Mouse (Mus musculus) natural killer cell, adult 2 months (primary cell): Measurements from ENCODE around the gene Slc16a3.

Experiments
- DNase-seq, 2 experiments: peaks; one replicate each; pipeline ENCODE4 v3.0.0; 2022; ENCODE audit warnings: low spot score in 2 of 2

Gene Slc16a3

DNA sequence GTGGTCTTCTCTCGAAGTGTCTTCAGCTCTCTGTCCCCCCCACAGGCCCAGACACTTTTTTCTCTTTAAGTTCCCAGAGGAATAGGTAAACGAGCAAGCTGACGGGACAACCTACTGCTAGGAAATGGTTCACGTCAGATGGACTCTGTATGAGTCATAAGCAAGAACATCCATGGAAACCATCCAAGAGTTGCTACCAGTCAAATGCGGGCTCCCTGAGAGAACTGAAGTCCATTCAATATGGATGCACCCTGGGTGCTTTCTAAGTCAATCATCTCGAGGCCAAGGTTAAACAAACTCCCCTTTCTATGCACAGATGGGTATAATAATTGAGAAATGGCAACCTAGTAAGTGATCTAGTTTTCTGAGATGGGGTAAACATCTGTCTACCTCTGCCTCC, 25.0 kb downstream of the Slc16a3 start:
- DNase-seq = no peak

- DNase-seq = no peak
These were observed 31.6 kb downstream of the Slc16a3 start for GRCm38 (mm10) chr11:120979711-120980426.

DNA sequence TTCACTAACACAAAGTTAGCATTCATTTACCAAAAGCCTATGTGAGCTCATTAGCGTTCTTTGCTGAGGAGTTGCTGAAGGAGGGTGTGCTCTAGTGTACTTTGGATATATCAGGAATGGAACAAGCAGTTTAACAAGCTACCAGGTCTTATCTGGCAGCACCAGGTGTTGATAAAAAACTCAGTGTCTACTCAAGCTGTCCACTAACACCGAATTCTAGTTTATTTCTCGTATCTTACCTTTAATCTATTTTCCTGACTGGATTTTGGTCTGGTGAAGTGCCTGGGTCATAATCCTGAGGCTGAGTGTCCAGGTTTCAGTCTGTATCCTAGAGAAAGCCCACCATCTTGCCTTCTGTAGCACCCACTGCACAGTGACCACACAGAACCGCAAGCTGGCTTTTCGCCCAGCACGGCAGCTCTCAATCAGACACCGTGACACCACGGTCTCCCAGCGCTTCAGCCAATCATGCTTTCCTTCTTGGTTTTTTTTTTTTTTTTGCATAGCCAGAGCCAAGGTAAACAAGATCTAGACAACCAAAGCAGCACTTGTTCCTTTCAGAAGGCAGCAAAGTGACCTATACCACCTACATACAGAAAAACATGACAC, 32.3 kb downstream of the Slc16a3 start:
- no peak for DNase-seq

DNA sequence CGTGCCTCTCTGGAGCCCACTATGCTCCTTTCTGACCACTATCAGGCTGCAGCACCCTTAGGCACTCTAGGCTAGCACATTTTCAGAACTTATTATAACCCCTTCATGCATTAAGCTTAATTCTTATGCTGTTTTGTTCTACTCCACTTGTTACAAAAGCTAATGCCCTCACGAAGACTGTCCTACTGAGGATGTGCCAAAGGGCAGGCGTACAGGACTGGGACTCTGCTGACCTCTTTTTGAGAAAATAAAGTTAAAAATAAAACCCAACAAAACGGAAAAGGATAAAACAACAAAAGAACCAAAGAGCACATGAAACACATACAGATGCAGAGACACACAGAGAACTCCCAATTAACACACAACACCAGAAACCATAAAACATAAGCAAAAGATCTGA, 33.4 kb downstream of the Slc16a3 start:
- no peak for DNase-seq

DNA sequence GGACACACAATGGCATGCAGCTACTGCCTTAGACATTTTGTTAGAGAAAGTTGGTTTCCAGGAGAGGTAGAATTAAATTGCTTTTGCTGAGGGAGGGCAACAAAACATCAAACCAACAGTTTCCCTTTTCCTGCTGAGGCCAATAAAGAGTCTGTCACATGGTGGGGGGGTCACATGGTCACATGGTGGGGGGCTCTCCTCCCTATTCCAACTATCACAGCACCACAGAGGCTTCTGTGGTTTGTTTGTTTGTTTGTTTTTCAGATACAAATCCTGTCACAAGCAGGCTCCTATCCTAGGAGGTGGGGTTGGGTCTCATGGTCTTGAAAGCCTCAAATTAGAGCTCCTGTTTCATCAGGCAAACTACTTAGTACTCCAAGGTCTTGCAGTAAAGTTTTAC, 34.2 kb downstream of the Slc16a3 start:
- no peak for DNase-seq

DNA sequence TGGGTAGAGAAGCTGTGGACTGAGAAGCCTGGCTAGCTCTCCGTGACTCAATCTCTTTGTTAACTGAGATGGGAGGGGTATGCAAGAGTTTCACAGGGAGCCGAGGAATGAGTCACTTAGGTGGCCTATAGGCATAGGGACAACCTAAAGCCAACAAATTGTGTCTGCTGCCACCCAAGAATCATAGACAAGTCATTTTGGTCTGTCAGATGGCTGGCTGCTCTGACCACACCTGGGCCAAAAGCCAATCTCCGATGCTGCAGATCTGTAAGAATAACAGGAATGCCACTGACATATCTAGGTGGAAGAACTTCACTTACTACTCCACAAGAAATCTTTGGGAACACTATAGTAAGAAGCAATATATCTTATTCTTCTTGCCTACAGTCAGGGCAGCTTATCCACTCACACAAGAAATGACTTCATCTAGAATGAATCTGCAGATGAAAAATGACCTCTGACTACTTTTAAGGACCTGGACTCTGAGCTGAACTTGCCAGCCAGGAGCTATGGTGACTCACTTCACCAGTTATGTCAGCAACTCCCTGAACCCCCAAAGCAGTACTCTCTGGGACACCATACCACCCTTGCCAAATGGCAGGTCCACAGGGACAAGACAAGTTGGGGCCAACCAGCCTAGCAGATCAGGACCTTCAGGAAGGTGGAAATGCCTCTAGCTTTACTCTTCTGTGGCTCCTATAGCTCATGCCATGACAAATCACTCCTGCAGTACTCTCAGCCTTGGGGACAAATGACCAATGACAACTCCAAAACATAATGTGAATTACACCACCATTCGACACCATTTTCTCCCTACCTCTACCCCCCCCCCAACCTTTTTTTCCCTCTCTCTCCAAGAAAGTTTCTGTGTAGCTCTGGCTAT, 36.4 kb downstream of the Slc16a3 start:
- no peak for DNase-seq

DNA sequence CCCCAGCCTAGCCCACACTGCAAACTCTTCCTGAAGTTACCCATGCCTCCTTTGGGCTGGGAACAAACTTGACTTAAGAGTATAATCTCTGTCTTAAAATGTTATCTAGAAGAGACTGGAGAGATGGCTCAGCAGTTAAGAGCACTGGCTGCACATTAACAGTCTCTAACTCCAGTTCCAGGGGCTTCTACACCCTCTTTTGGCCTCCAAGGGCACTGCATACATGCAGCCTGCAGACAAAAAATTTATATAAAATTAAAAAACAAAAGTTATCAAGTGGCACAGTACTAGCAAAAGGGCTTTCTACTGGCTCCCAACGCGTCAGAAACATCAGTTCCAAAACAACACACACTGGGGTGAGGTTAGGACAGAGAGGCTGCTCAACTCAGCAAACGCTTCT, 39.3 kb downstream of the Slc16a3 start:
- no peak for DNase-seq

DNA sequence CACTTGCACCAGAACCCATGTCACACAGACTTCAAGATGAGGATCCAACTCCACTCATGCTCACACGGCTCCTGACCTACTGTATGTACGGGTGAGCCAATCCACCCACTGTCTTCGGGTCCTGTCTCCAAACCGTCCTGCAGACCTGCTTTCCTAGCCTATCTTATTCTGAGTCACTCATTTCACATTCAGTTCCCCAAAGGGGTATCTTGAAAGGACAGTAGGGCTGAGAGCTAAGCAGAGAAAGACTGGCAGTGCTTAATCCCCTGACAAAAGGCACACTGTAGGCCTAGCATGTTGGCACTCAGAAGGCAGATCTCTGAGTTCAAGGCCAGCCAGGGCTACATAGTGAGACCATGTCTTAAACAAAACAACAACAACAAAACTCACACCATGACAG, 40.1 kb downstream of the Slc16a3 start:
- DNase-seq = no peak

- DNase-seq = no peak
These were observed 41.2 kb downstream of the Slc16a3 start for GRCm38 (mm10) chr11:120989523-120989922.

DNA sequence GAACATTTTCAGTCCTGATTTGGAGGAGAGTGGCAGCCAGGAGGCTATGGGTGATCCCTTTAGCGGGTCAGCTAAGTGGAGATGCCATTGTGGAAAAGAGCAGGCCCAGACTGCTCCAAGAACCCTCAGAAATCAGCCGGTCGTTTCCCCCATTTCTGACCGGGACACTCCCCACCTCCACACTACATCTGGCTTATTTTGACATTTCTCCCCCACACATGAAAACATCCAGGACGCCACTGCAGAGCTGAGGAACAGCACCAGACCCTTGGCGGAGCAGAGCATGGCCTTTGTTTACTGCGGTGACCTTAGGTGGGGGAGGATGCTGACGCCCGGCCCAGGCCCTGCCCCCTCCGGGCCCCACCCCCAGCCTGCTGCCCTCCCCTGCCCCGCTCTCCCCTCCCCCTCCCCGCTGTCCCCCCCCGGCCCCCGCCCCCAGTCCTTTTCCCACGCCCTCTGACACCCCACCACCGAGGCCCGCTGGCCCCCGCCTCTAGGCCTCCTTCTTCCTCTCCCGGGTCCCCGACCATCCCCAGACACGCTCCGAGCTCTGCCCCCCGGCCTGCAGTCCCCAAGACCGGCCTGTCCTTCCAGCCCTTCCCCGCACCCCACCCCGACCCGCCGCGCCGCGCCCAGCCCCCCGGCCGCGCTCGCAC, 42.0 kb downstream of the Slc16a3 start:
- peak; percentile 48 to 50 for DNase-seq

DNA sequence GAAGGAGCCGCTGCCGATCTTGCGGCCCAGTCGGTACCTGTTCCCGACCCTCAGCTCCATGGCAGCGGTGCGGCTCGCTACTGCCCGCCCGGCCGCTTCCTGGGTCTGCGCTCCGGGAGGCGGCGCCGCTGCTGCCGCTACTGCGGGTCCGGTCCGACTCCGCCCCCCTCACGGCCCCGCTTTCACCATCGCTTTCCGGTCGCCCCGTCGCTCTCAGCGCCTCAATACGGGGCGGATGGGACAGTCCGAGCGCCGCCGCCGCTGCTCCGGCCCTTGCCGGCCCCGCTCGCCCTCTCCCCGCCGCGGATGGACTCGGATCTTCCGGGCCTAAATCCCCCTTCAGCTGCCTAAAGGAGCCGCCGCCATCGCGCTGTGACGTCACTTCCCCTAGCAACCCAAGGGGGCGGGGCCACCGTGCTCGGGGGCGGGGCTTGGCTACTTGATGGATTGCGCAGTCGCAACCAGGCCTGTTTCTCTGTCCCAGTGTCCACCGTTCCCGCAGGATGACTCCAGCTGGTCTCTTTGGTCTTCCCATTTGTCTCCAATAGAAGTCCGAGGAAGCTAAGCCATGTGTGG, 42.8 kb downstream of the Slc16a3 start, which contains the start of gene Csnk1d:
Gene Csnk1d (minus strand): TSS at position 380 of the 576 bp plus-strand sequence.
- peak; percentile 99 for DNase-seq

- no peak for DNase-seq
These were observed 43.5 kb downstream of the Slc16a3 start for GRCm38 (mm10) chr11:120991791-120992190.

GRCm38 (mm10) chr11:120993080-120993479, 44.8 kb downstream of the Slc16a3 start:
- no peak for DNase-seq

GRCm38 (mm10) chr11:120993586-120993985, 45.3 kb downstream of the Slc16a3 start:
- no peak for DNase-seq

GRCm38 (mm10) chr11:120994741-120995140, 46.5 kb downstream of the Slc16a3 start:
- no peak for DNase-seq

GRCm38 (mm10) chr11:121001966-121002365, 53.7 kb downstream of the Slc16a3 start:
- no peak for DNase-seq

DNA sequence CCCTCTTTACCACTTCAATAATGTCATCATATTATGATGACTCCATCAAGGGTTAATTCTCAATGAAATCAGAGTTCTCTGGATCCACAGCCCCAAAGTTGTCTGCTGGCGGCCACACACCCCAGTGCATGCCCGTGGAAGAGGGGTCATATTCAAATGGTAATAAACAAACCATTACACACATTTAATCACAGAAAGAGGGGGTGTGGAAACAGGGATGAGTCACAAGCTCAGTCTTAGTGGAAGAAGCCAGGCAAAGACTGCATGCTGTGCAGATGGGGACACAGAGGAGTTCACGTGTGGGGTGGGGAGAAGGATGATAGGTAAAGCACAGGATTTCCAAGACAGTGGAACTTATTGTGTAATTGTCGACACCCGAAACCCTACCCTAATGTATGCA, 56.0 kb downstream of the Slc16a3 start:
- DNase-seq = no peak

DNA sequence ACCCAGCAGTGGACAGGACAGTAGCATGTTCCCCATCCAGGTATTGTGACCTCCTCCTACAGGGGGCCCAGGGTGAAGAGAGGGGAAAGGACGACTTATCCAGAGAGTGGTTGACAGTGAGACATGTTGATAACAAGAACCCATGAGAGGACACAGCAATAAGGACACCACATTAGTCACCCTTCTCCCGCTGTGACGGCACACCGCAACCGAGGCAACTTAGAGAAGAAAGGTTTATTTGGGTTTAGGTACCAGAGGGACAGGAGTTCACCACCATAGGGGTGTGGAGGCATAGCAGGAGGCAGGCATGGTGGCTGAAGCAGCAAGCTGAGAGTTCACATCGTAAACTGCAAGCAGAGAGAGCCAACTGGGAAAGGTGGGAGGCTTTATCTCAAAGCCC, 57.9 kb downstream of the Slc16a3 start:
- no peak for DNase-seq

GRCm38 (mm10) chr11:121010044-121010755, 61.9 kb downstream of the Slc16a3 start:
- no peak for DNase-seq
